Mouse (Mus musculus) thymus, adult 2 months (tissue): Measurements from ENCODE around the gene Pbx1.

ENCODE experiments used
- CTCF ChIP-seq: fragments of 200-500 bp; IDR thresholded peaks from 2 replicates; pipeline ENCODE4 v1.5.1; 2012; ENCODE audit warnings: mild to moderate bottlenecking, control low read depth, low read length, moderate library complexity, borderline replicate concordance; ENCODE audit not compliant: control insufficient read depth, poor library complexity, insufficient read depth; ENCODE audit errors: extremely low read depth
- POLR2A ChIP-seq: fragments of 200-500 bp; IDR thresholded peaks from 2 replicates; pipeline ENCODE4 v1.6.1; 2012; ENCODE audit warnings: mild to moderate bottlenecking, low read length, control low read depth, moderate library complexity; ENCODE audit not compliant: control insufficient read depth, poor library complexity, insufficient read depth; ENCODE audit errors: extremely low read depth

- TF ChIP-seq CTCF (no peak), POLR2A (no peak)
Measured at GRCm38 (mm10) chr1:168307275-168308182, 124.5 kb downstream of the Pbx1 start.
